Mouse (Mus musculus): Measurements from ENCODE around the gene Klf5. TPM values are rescaled to one million over a fixed set of nuclear protein-coding genes. Genes with fewer than 3 reads are reported as not detected.
A peak's percentile ranks its signal among the peaks of the same experiment; 100 is the strongest.

Gene Klf5
- total RNA-seq (2021), result 7.6 and 8.8 TPM in 2 replicates
- long read RNA-seq, experiment 1, transcript Klf5-201 (4 exons, 3,352 nt), result major isoform, 14 of 15 reads
- long read RNA-seq, experiment 1, partial matches to known transcripts, result 1 of 15 reads
- long read RNA-seq, experiment 1, other reads (novel, unspliced or antisense), result 0 of 15 reads
- long read RNA-seq, experiment 2, transcript Klf5-201 (4 exons, 3,352 nt), result major isoform, 12 of 12 reads
- long read RNA-seq, experiment 2, partial matches to known transcripts, result 0 of 12 reads
- long read RNA-seq, experiment 2, other reads (novel, unspliced or antisense), result 0 of 12 reads

GRCm38 (mm10) chr14:99298385-99299021 is at the start of gene Klf5:
Gene Klf5, plus strand, starts transcription at chr14:99298691.
- DNase-seq, result peak; percentile 96

GRCm38 (mm10) chr14:99262026-99262425 is 36.5 kb upstream of the Klf5 start:
- DNase-seq, result no peak

- no peak for DNase-seq
These were observed 34.7 kb upstream of the Klf5 start for GRCm38 (mm10) chr14:99263816-99264215.

GRCm38 (mm10) chr14:99265791-99266190 is 32.7 kb upstream of the Klf5 start:
- no peak for DNase-seq

GRCm38 (mm10) chr14:99266749-99267148 is 31.7 kb upstream of the Klf5 start:
- DNase-seq, result no peak

- no peak for DNase-seq
These were observed 24.4 kb upstream of the Klf5 start for GRCm38 (mm10) chr14:99274056-99274455.

- no peak for DNase-seq
These were observed 22.7 kb upstream of the Klf5 start for GRCm38 (mm10) chr14:99275827-99276226.

GRCm38 (mm10) chr14:99278312-99278711 is 20.2 kb upstream of the Klf5 start:
- no peak for DNase-seq

GRCm38 (mm10) chr14:99278763-99279486 is 19.6 kb upstream of the Klf5 start:
- DNase-seq, result no peak

GRCm38 (mm10) chr14:99280399-99280798 is 18.1 kb upstream of the Klf5 start:
- no peak for DNase-seq

- DNase-seq, result no peak
These were observed 17.6 kb upstream of the Klf5 start for GRCm38 (mm10) chr14:99280825-99281433.

- DNase-seq, result no peak
These were observed 13.0 kb upstream of the Klf5 start for GRCm38 (mm10) chr14:99285486-99285885.

- no peak for DNase-seq
These were observed 6.3 kb upstream of the Klf5 start for GRCm38 (mm10) chr14:99292176-99292575.

GRCm38 (mm10) chr14:99294424-99294823 is 4.1 kb upstream of the Klf5 start:
- DNase-seq, result no peak

- no peak for DNase-seq
These were observed 2.7 kb upstream of the Klf5 start for GRCm38 (mm10) chr14:99295606-99296341.

- peak; percentile 78 for DNase-seq
These were observed 561 bp downstream of the Klf5 start for GRCm38 (mm10) chr14:99299022-99299481.

- peak; percentile 14 for DNase-seq
These were observed 1.3 kb downstream of the Klf5 start for GRCm38 (mm10) chr14:99299701-99300191.

GRCm38 (mm10) chr14:99301472-99301871 is 3.0 kb downstream of the Klf5 start:
- DNase-seq, result no peak

GRCm38 (mm10) chr14:99304387-99304786 is 5.9 kb downstream of the Klf5 start:
- DNase-seq, result no peak

GRCm38 (mm10) chr14:99304997-99305792 is 6.7 kb downstream of the Klf5 start:
- no peak for DNase-seq

GRCm38 (mm10) chr14:99306410-99306809 is 7.9 kb downstream of the Klf5 start:
- no peak for DNase-seq
